Mouse (Mus musculus): Measurements from ENCODE around the gene Slc23a2. TPM values are rescaled to one million over a fixed set of nuclear protein-coding genes. Genes with fewer than 3 reads are reported as not detected.

The Slc23a2 gene
- polyA plus RNA-seq (2015; fragmentation: Nextera tagmentation; extraction: Ambion mirVana) = 12.9 and 14.5 TPM in 2 replicates

DNA sequence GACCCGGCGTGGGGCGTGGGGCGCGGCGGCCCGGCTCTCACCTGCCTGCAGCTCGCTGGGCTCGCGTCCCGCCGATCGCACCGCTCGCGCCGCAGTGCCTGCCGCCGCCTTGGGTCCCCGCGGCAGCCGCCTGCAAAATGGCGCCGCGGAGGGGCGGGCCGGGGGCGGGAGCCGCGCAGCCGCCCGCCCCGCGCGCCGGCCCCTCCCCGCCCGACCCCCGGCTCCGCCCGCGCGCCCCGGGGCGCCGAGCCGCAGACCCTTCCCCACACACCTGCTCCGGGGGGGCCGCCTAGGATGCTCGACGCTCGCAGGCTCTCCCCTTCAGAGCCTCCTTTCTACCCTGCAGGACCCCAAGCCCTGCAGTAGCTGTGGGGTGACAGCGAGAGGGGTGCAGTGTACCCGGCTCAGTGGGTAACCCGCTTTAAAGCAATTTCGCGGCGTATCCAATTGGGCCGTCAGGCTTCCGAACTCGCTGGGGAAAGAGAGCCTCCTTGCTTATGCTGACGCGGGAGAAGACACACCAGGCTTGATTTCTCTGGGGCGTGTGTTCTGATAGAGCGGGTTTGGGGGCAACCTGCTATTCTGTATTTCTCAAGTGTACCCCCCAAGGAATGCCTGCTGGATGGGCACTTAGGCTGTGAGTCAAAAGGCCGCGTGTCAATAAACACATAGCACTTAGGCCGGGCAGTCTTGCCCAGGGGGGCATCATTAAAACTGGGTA, at the start of gene Slc23a2:
Gene Slc23a2 (minus strand): TSS at position 138 of the 721 bp plus-strand sequence.
- H3K4me3 ChIP-seq (replicated peaks) = peak within 1 kb of the TSS; percentile 90
- peaks cover 36% of the 10 kb centered on the region for H3K4me1 ChIP-seq
- peak within 1 kb of the TSS; percentile 85 for H3K4me2 ChIP-seq
- H3K36me3 ChIP-seq = 0 out of 2 replicates have a peak, but pooled peaks cover 4% of the 10 kb centered on the region
- H3K27ac ChIP-seq = no peak within 1 kb of the TSS
- no peaks in the 10 kb centered on the region for H3K9me3 ChIP-seq (replicated peaks)
- peak; percentile 77 for ATAC-seq (replicated peaks; ENCODE audit: low FRiP score)
- under 1% methylated on average over 39 of the region's 68 CpGs for WGBS
- H3K9ac ChIP-seq = peak within 1 kb of the TSS; percentile 84
- peaks cover 10% of the 10 kb centered on the region for H3K27me3 ChIP-seq

DNA sequence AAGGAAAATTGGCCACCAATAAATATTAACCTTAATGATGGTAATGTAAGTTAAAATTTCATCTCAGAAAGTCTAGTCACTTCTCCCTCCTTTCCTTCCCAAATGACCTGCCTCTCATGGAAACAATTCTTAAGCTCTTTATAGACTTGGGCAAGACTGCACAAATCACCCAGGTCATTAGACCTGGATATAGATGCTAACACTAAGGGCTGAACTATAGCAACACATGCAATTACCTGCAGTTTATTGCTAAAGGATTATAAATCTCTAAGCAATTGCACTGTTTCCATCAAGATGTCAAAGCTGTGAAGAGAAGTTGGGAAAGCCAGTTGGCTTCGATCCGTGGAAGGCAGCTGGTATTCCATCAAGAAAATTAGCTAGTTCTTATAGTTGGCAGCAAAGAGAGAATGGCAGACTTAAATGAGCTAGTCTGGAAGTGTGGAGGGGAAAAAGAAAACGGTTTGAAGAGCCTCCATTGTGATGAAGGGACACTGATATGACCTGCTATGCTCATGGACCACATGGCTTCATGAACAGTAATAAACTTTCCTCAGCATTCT, 45.8 kb upstream of the Slc23a2 start:
- peaks cover 3% of the 10 kb centered on the region; the same call in 1 of the 2 replicates for H3K27me3 ChIP-seq
- no peak for ATAC-seq (replicated peaks; ENCODE audit: low FRiP score)

GRCm38 (mm10) chr2:132183874-132184273, 39.0 kb upstream of the Slc23a2 start:
- H3K4me2 ChIP-seq = no peak overlapping the region
- H3K9ac ChIP-seq = no peak overlapping the region
- H3K27me3 ChIP-seq = no peaks in the 10 kb centered on the region
- H3K36me3 ChIP-seq = no peaks in the 10 kb centered on the region
- peak; percentile 33; the same call in 1 of the 2 replicates for ATAC-seq (replicated peaks; ENCODE audit: low FRiP score)
- H3K4me1 ChIP-seq = peaks cover 8% of the 10 kb centered on the region
- no peak overlapping the region for H3K4me3 ChIP-seq (replicated peaks)
- H3K9me3 ChIP-seq (replicated peaks) = no peaks in the 10 kb centered on the region
- no peak overlapping the region for H3K27ac ChIP-seq
- WGBS = 56% methylated on average over 6 of the region's 6 CpGs

More for the DNA sequence above, 45.8 kb upstream of the Slc23a2 start:
- no peak overlapping the region for H3K27ac ChIP-seq
- H3K9ac ChIP-seq = no peak overlapping the region
- no peaks in the 10 kb centered on the region for H3K36me3 ChIP-seq
- WGBS = 78% methylated on average over 3 of the region's 3 CpGs
- H3K9me3 ChIP-seq (replicated peaks) = no peaks in the 10 kb centered on the region
- no peak overlapping the region for H3K4me3 ChIP-seq (replicated peaks)
- no peak overlapping the region for H3K4me2 ChIP-seq
- H3K4me1 ChIP-seq = no peaks in the 10 kb centered on the region

DNA sequence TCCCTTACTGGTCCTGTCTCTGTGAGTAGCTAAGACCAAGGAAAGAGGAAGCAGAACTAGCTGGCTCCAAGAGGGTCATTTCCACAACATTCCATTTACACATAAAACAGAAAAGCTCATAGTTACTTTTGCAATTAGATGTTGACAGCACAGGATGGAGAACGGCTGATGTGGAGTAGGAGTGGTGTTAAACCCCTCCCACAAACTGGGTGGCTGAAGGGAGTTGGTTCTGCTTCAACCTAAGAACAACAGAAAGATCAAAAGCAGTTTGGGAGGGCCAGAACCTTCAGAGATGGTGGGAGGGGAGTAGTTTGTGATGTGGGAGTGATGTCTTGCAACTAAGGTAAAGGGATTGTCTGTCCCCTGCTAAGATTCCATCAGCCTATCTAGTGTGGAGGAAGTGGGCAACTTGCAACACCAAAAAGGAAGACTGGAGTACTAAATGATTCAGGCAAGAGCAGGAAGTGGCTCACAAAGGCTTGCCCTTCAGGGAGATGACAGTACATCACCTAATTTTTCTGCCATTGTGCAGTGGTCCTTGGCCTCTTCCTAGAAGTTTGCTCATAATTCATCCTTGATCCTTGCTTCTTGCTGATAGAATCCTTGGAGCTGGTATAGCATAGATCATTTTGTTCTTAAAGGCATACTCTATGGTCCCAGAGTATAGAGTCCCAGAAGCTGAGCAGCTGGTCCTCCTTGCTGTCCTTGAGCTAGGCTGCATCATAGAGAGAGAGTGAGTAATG, 35.7 kb upstream of the Slc23a2 start:
- Histone ChIP-seq H3K27ac (no peak overlapping the region), H3K4me1 (peaks cover 8% of the 10 kb centered on the region), H3K9me3 (replicated peaks) (no peaks in the 10 kb centered on the region), H3K36me3 (no peaks in the 10 kb centered on the region), H3K9ac (no peak overlapping the region), H3K27me3 (no peaks in the 10 kb centered on the region), H3K4me2 (no peak overlapping the region), H3K4me3 (replicated peaks) (no peak overlapping the region)
- WGBS = 3% methylated on average over 1 of the region's 1 CpGs
- ATAC-seq (replicated peaks; ENCODE audit: low FRiP score) = peak; percentile 78

DNA sequence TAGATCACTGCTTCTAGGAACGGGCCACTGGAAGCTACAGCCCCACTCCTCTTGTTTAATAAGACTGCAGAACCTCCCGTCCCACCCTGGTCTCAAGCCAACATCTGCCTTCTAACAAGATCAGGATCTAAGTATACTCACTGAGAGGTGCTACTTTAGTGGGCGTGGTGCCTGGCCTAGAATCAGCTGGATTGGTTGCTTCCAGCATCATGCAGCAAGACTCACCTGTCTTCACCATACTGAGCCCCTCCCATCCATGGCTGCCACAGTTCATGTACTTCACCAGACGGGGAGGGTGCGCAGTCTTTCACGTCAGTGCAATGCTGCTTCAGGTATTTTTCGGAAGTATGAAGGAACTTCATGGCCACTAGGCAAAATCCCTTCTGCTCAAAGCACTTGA, 34.5 kb upstream of the Slc23a2 start:
- Histone ChIP-seq H3K4me1 (peaks cover 8% of the 10 kb centered on the region), H3K27me3 (no peaks in the 10 kb centered on the region), H3K36me3 (no peaks in the 10 kb centered on the region), H3K9ac (no peak overlapping the region), H3K27ac (no peak overlapping the region), H3K4me2 (no peak overlapping the region), H3K4me3 (replicated peaks) (no peak overlapping the region), H3K9me3 (replicated peaks) (no peaks in the 10 kb centered on the region)
- no peak for ATAC-seq (replicated peaks; ENCODE audit: low FRiP score)
- 88% methylated on average over 7 of the region's 7 CpGs for WGBS

GRCm38 (mm10) chr2:132177406-132177805, 32.5 kb upstream of the Slc23a2 start:
- no peak for ATAC-seq (replicated peaks; ENCODE audit: low FRiP score)
- 91% methylated on average over 9 of the region's 9 CpGs for WGBS

GRCm38 (mm10) chr2:132176289-132176848, 31.5 kb upstream of the Slc23a2 start:
- H3K4me1 ChIP-seq = peaks cover 8% of the 10 kb centered on the region
- no peak overlapping the region for H3K9ac ChIP-seq
- ATAC-seq (replicated peaks; ENCODE audit: low FRiP score) = no peak
- H3K9me3 ChIP-seq (replicated peaks) = no peaks in the 10 kb centered on the region
- WGBS = 55% methylated on average over 3 of the region's 3 CpGs
- H3K4me2 ChIP-seq = no peak overlapping the region
- H3K27ac ChIP-seq = no peak overlapping the region
- no peaks in the 10 kb centered on the region for H3K36me3 ChIP-seq
- no peaks in the 10 kb centered on the region for H3K27me3 ChIP-seq
- no peak overlapping the region for H3K4me3 ChIP-seq (replicated peaks)

More at GRCm38 (mm10) chr2:132177406-132177805, 32.5 kb upstream of the Slc23a2 start:
- H3K4me1 ChIP-seq = peaks cover 8% of the 10 kb centered on the region
- H3K9ac ChIP-seq = no peak overlapping the region
- no peaks in the 10 kb centered on the region for H3K36me3 ChIP-seq
- H3K27ac ChIP-seq = no peak overlapping the region
- no peak overlapping the region for H3K4me2 ChIP-seq
- H3K4me3 ChIP-seq (replicated peaks) = no peak overlapping the region
- H3K27me3 ChIP-seq = no peaks in the 10 kb centered on the region
- H3K9me3 ChIP-seq (replicated peaks) = no peaks in the 10 kb centered on the region

GRCm38 (mm10) chr2:132174048-132174447, 29.1 kb upstream of the Slc23a2 start:
- ATAC-seq (replicated peaks; ENCODE audit: low FRiP score) = no peak
- 91% methylated on average over 3 of the region's 3 CpGs for WGBS
- H3K9ac ChIP-seq = no peak overlapping the region
- no peak overlapping the region for H3K27ac ChIP-seq
- no peaks in the 10 kb centered on the region for H3K4me1 ChIP-seq
- no peaks in the 10 kb centered on the region for H3K27me3 ChIP-seq
- no peaks in the 10 kb centered on the region for H3K36me3 ChIP-seq
- H3K4me3 ChIP-seq (replicated peaks) = no peak overlapping the region
- no peak overlapping the region for H3K4me2 ChIP-seq
- H3K9me3 ChIP-seq (replicated peaks) = no peaks in the 10 kb centered on the region

DNA sequence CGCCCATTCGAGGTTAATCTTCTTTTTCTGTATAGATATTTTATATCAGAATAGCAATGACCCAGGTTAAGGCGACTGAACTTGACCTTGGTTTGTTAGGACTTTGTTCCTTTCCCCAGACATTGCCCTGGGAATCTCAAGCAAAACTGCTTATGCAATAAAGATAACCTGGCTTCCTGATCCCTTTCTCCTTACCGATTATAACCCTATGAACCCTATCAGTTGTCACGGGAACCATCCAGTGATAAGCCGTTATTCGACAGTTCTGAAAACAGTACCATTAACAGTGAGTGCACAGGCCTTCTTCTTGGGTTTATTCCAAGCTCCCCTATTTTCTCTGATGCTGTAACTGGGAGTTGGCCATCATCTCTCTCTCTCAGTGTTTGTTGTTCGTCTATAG, 27.0 kb upstream of the Slc23a2 start:
- H3K27me3 ChIP-seq = no peaks in the 10 kb centered on the region
- H3K4me1 ChIP-seq = no peaks in the 10 kb centered on the region
- H3K9ac ChIP-seq = no peak overlapping the region
- no peak overlapping the region for H3K4me2 ChIP-seq
- 79% methylated on average over 8 of the region's 8 CpGs for WGBS
- no peak overlapping the region for H3K4me3 ChIP-seq (replicated peaks)
- ATAC-seq (replicated peaks; ENCODE audit: low FRiP score) = no peak
- H3K36me3 ChIP-seq = no peaks in the 10 kb centered on the region
- H3K27ac ChIP-seq = no peak overlapping the region
- no peaks in the 10 kb centered on the region for H3K9me3 ChIP-seq (replicated peaks)

DNA sequence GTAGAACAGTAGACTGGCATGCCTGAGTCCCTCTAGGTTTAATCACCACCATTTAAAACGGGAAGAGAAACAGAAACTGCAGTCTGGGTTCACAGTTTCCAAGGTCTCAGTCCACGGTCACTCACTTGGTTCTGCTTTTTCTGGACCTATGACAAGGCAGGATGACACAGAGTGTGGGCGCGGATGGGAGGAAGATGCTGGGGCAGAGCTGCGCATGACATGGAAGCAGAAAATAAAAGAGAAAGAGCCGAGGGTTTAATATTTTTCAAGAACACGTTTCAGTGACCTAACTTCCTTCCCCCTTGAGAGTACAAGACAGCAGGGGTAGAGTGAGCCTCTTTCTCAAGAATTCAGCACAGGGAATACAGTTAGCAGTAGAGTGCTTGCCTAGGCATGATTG, 24.2 kb upstream of the Slc23a2 start:
- WGBS = 84% methylated on average over 7 of the region's 7 CpGs
- no peak overlapping the region for H3K27ac ChIP-seq
- H3K9ac ChIP-seq = no peak overlapping the region
- H3K36me3 ChIP-seq = no peaks in the 10 kb centered on the region
- no peak for ATAC-seq (replicated peaks; ENCODE audit: low FRiP score)
- no peaks in the 10 kb centered on the region for H3K4me1 ChIP-seq
- H3K4me2 ChIP-seq = no peak overlapping the region
- H3K4me3 ChIP-seq (replicated peaks) = no peak overlapping the region
- no peaks in the 10 kb centered on the region for H3K27me3 ChIP-seq
- no peaks in the 10 kb centered on the region for H3K9me3 ChIP-seq (replicated peaks)

- no peaks in the 10 kb centered on the region for H3K4me1 ChIP-seq
- H3K9ac ChIP-seq = no peak overlapping the region
- no peaks in the 10 kb centered on the region for H3K9me3 ChIP-seq (replicated peaks)
- no peaks in the 10 kb centered on the region for H3K36me3 ChIP-seq
- 100% methylated on average over 1 of the region's 1 CpGs for WGBS
- H3K27me3 ChIP-seq = peaks cover 4% of the 10 kb centered on the region; the same call in 1 of the 2 replicates
- no peak overlapping the region for H3K27ac ChIP-seq
- no peak for ATAC-seq (replicated peaks; ENCODE audit: low FRiP score)
- no peak overlapping the region for H3K4me2 ChIP-seq
- H3K4me3 ChIP-seq (replicated peaks) = no peak overlapping the region
Observed at GRCm38 (mm10) chr2:132163626-132164025, 18.7 kb upstream of the Slc23a2 start.

DNA sequence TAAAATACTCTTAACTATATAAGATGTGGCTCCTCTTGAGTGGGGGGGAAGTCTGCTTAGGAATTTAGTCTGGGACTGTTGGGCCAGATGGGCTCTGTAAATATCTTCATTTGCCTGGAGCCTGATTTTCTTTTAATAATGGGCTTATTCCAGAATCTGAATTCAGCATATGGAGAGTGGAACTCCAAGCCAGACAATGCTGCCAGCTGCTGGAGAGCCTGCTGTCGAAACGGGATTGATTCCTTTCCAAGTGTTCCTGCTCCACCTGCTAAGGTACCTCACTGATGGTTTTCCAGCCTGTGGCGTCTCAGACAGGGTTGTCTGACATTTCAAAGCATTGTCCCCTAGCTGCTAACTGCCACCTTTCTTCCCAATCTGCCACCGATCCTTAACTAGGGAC, 12.6 kb upstream of the Slc23a2 start:
- Histone ChIP-seq H3K27ac (no peak overlapping the region), H3K4me3 (replicated peaks) (no peak overlapping the region), H3K4me2 (no peak overlapping the region), H3K9ac (no peak overlapping the region), H3K27me3 (peaks cover 9% of the 10 kb centered on the region; the same call in 1 of the 2 replicates), H3K9me3 (replicated peaks) (no peaks in the 10 kb centered on the region), H3K4me1 (no peaks in the 10 kb centered on the region), H3K36me3 (no peaks in the 10 kb centered on the region)
- ATAC-seq (replicated peaks; ENCODE audit: low FRiP score) = no peak
- 73% methylated on average over 4 of the region's 4 CpGs for WGBS
